Mouse (Mus musculus): ENCODE measurements at regions not wholly inside any gene's neighbourhood (a gene's known extent, or its start where the extent isn't known, plus 50 kb on each side); places are given as distances from the start of the nearest gene placed in this dataset.

- Histone ChIP-seq H3K27ac (ENCODE audit: insufficient read depth, low read depth, low read length) (no peak overlapping the region), H3K4me3 (ENCODE audit: low read depth, low read length) (no peak overlapping the region), H3K4me1 (ENCODE audit: control insufficient read depth, insufficient read depth, insufficient read length, low read length) (no peaks in the 10 kb centered on the region), H3K36me3 (ENCODE audit: control insufficient read depth, insufficient read depth, low read length) (no peaks in the 10 kb centered on the region), H3K27me3 (ENCODE audit: control insufficient read depth, insufficient read depth, low read length) (no peaks in the 10 kb centered on the region)
- 82% methylated on average over 5 of the region's 5 CpGs for WGBS
- TF ChIP-seq POLR2A (IDR thresholded peaks at IDR 0.05; ENCODE audit: low read depth, low read length) (no peak), CTCF (IDR thresholded peaks at IDR 0.05; ENCODE audit: extremely low read depth, insufficient read length, insufficient replicate concordance, low read depth, low read length) (no peak)
Measured at GRCm38 (mm10) chr2:106384286-106384595, 308.8 kb upstream of the Mpped2 start.

DNA sequence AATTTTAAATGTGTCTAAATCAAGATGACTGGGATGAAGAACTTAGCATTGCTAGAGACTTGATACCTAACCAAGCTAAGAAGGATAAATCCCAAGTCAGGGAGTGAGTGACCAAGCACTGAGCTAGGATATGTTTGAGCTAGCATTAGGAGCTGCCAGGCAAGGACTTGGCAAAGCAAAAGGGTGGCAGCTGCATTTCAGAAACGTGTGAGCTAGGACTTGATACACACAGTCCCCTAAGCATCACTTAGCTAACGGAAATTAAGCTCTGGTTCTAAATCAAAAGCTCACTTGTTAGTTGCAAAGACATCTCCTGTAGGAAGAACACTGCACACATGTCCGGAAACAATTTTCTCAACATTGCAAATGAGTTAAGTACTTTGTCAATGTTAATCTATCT lies 308.2 kb upstream of the Mpped2 start:
- no peak overlapping the region for H3K27ac ChIP-seq (ENCODE audit: insufficient read depth, low read depth, low read length)
- no peaks in the 10 kb centered on the region for H3K36me3 ChIP-seq (ENCODE audit: control insufficient read depth, insufficient read depth, low read length)
- TF ChIP-seq CTCF (IDR thresholded peaks at IDR 0.05; ENCODE audit: extremely low read depth, insufficient read length, insufficient replicate concordance, low read depth, low read length) (no peak), POLR2A (IDR thresholded peaks at IDR 0.05; ENCODE audit: low read depth, low read length) (no peak)
- H3K4me1 ChIP-seq (ENCODE audit: control insufficient read depth, insufficient read depth, insufficient read length, low read length), result no peaks in the 10 kb centered on the region
- no peak overlapping the region for H3K4me3 ChIP-seq (ENCODE audit: low read depth, low read length)
- WGBS, result 76% methylated on average over 3 of the region's 3 CpGs
- no peaks in the 10 kb centered on the region for H3K27me3 ChIP-seq (ENCODE audit: control insufficient read depth, insufficient read depth, low read length)

DNA sequence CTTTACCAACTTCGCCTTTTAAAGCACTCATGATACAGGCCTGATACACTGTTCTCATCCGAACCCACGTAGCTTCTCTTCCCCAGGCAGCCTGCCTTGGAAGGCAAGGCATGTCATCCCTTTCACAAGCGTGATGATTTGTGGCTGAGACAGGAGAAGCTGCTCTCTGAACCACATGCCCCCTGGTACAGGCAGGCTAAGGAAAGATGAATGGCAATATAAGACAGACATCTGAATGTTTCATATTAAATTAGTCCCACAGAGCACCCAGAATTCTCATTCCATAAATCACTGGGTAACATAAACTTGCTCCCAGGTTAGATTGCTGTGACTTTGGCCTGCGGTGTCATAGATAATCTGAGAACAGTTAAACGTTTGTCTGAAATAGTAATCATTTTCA lies 280.9 kb upstream of the Mpped2 start:
- Histone ChIP-seq H3K27ac (ENCODE audit: insufficient read depth, low read depth, low read length) (no peak overlapping the region), H3K36me3 (ENCODE audit: control insufficient read depth, insufficient read depth, low read length) (no peaks in the 10 kb centered on the region)
- no peak for TF ChIP-seq POLR2A (IDR thresholded peaks at IDR 0.05; ENCODE audit: low read depth, low read length)
- no peak for TF ChIP-seq CTCF (IDR thresholded peaks at IDR 0.05; ENCODE audit: extremely low read depth, insufficient read length, insufficient replicate concordance, low read depth, low read length)

GRCm38 (mm10) chr2:106415474-106416019 lies 277.5 kb upstream of the Mpped2 start:
- WGBS, result 82% methylated on average over 7 of the region's 7 CpGs
- Histone ChIP-seq H3K27me3 (ENCODE audit: control insufficient read depth, insufficient read depth, low read length) (no peaks in the 10 kb centered on the region), H3K4me1 (ENCODE audit: control insufficient read depth, insufficient read depth, insufficient read length, low read length) (no peaks in the 10 kb centered on the region), H3K27ac (ENCODE audit: insufficient read depth, low read depth, low read length) (no peak overlapping the region), H3K4me3 (ENCODE audit: low read depth, low read length) (no peak overlapping the region), H3K36me3 (ENCODE audit: control insufficient read depth, insufficient read depth, low read length) (no peaks in the 10 kb centered on the region)
- no peak for TF ChIP-seq CTCF (IDR thresholded peaks at IDR 0.05; ENCODE audit: extremely low read depth, insufficient read length, insufficient replicate concordance, low read depth, low read length)
- TF ChIP-seq POLR2A (IDR thresholded peaks at IDR 0.05; ENCODE audit: low read depth, low read length), result no peak

More for the DNA sequence above, 280.9 kb upstream of the Mpped2 start:
- H3K4me1 ChIP-seq (ENCODE audit: control insufficient read depth, insufficient read depth, insufficient read length, low read length), result no peaks in the 10 kb centered on the region
- H3K27me3 ChIP-seq (ENCODE audit: control insufficient read depth, insufficient read depth, low read length), result no peaks in the 10 kb centered on the region
- no peak overlapping the region for H3K4me3 ChIP-seq (ENCODE audit: low read depth, low read length)
- WGBS, result 56% methylated on average over 6 of the region's 6 CpGs

DNA sequence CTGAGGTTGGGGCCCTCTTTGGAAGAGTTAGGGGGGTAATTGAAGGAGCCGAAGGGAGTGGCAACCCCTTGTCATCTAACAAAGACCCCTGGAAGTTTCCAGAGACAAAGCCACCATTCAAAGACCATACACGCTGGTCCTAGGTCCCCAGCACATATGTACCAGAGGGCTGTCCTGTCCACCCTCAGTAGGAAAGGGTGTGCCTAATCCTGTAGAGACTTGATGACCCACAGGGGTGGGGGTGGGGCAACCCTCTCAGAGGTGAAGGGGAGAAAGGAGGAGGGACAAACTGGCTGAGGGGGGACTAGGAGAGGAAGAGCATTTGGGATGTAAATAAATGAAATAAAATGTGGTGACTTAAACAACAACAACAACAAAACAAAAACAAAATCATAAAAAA lies 274.9 kb upstream of the Mpped2 start:
- TF ChIP-seq CTCF (IDR thresholded peaks at IDR 0.05; ENCODE audit: extremely low read depth, insufficient read length, insufficient replicate concordance, low read depth, low read length) (no peak), POLR2A (IDR thresholded peaks at IDR 0.05; ENCODE audit: low read depth, low read length) (no peak)
- Histone ChIP-seq H3K27me3 (ENCODE audit: control insufficient read depth, insufficient read depth, low read length) (no peaks in the 10 kb centered on the region), H3K36me3 (ENCODE audit: control insufficient read depth, insufficient read depth, low read length) (no peaks in the 10 kb centered on the region), H3K4me1 (ENCODE audit: control insufficient read depth, insufficient read depth, insufficient read length, low read length) (no peaks in the 10 kb centered on the region), H3K27ac (ENCODE audit: insufficient read depth, low read depth, low read length) (no peak overlapping the region), H3K4me3 (ENCODE audit: low read depth, low read length) (no peak overlapping the region)
- WGBS, result 80% methylated on average over 2 of the region's 2 CpGs

GRCm38 (mm10) chr2:106424974-106425373 lies 268.1 kb upstream of the Mpped2 start:
- H3K4me3 ChIP-seq (ENCODE audit: low read depth, low read length), result no peak overlapping the region
- WGBS, result 78% methylated on average over 3 of the region's 3 CpGs

DNA sequence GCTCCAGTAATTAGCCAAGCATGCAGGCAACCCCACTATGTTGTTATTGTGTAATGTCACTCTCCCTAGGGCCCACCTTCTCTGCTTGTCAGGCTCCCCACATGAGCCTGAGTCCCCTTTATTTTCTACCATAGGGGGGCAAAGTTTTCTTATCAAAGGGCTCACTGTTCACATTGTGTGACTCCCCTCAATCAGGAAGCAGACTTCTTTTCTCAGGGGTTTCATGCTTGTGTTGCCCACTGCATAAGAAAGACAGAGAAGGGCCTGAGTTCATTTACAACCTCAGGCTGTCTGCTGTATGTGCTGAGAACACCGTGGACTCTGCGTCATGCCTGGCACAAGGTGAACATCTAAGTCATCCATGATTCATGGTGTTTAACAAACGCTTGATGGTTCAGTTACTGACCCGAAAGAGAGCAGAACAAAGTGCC lies 267.6 kb upstream of the Mpped2 start:
- Histone ChIP-seq H3K27ac (ENCODE audit: insufficient read depth, low read depth, low read length) (no peak overlapping the region), H3K4me3 (ENCODE audit: low read depth, low read length) (no peak overlapping the region), H3K4me1 (ENCODE audit: control insufficient read depth, insufficient read depth, insufficient read length, low read length) (no peaks in the 10 kb centered on the region), H3K36me3 (ENCODE audit: control insufficient read depth, insufficient read depth, low read length) (no peaks in the 10 kb centered on the region), H3K27me3 (ENCODE audit: control insufficient read depth, insufficient read depth, low read length) (no peaks in the 10 kb centered on the region)
- 76% methylated on average over 4 of the region's 4 CpGs for WGBS
- no peak for TF ChIP-seq POLR2A (IDR thresholded peaks at IDR 0.05; ENCODE audit: low read depth, low read length)
- TF ChIP-seq CTCF (IDR thresholded peaks at IDR 0.05; ENCODE audit: extremely low read depth, insufficient read length, insufficient replicate concordance, low read depth, low read length), result no peak

More at GRCm38 (mm10) chr2:106424974-106425373, 268.1 kb upstream of the Mpped2 start:
- TF ChIP-seq CTCF (IDR thresholded peaks at IDR 0.05; ENCODE audit: extremely low read depth, insufficient read length, insufficient replicate concordance, low read depth, low read length), result no peak
- TF ChIP-seq POLR2A (IDR thresholded peaks at IDR 0.05; ENCODE audit: low read depth, low read length), result no peak
- Histone ChIP-seq H3K27ac (ENCODE audit: insufficient read depth, low read depth, low read length) (no peak overlapping the region), H3K27me3 (ENCODE audit: control insufficient read depth, insufficient read depth, low read length) (no peaks in the 10 kb centered on the region), H3K36me3 (ENCODE audit: control insufficient read depth, insufficient read depth, low read length) (no peaks in the 10 kb centered on the region), H3K4me1 (ENCODE audit: control insufficient read depth, insufficient read depth, insufficient read length, low read length) (no peaks in the 10 kb centered on the region)
